In the genomic region with DNA sequence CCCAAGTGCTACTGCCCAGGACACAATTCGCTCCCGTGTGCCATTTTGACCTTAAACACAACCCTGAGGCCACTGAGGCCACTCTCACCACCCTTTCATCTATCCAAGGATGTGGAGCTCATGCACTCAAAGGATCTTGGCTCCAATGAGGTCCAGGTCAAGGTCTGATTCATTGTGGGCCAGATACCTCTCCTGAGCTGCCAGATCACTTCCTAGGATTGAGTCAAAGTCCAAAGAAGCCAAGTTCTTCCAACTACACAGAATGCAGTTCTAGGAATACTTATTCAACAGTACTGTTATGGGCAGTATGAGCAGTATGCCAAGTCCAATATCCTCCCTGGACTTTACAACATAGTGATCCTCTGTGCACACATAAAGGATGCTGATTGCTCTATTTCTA, we compare ENCODE assay signal across 28 mouse cellular contexts.
DNase-seq lines count a peak whose midpoint lies in the region; ATAC-seq and TF ChIP-seq lines count a peak whose summit lies in the region.
"Had no signal": no experiment of that assay in that cellular context is flagged by ENCODE, and none has a peak within 500 bp of the region (broad histone marks: within the 10 kb centered on the region; RNA-seq: fewer than 3 reads in every experiment).

No protein-coding gene starts in this region.

- 89% methylated on average over 2 of the region's 2 CpGs for WGBS in intestine, postnatal 0 days
- 86% methylated on average over 2 of the region's 2 CpGs for WGBS in intestine, embryonic 16.5 days
- 56% methylated on average over 2 of the region's 2 CpGs for WGBS in kidney, adult 2 months
- 80% methylated on average over 2 of the region's 2 CpGs for WGBS in kidney, embryonic 16.5 days

- H3K4me2 ChIP-seq in intestine, postnatal 0 days (replicated peaks; ENCODE audit: low read depth), result no peak overlapping the region
- no peak overlapping the region for H3K4me2 ChIP-seq in intestine, embryonic 16.5 days (ENCODE audit: low read depth, low read length)
- H3K4me2 ChIP-seq in kidney, embryonic 16.5 days (replicated peaks; ENCODE audit: low read depth, low read length), result no peak overlapping the region
- H3K4me2 ChIP-seq: embryonic facial prominence, embryonic 13.5 days; forebrain, embryonic 12.5 days; forebrain, embryonic 15.5 days; heart, embryonic 12.5 days; heart, embryonic 15.5 days; hindbrain, embryonic 13.5 days had no signal

- H3K4me3 ChIP-seq in intestine, postnatal 0 days (ENCODE audit: low read depth, low read length), result no peak overlapping the region
- H3K4me3 ChIP-seq in intestine, embryonic 16.5 days (ENCODE audit: low read length), result no peak overlapping the region
- H3K4me3 ChIP-seq in kidney, adult 2 months (ENCODE audit: insufficient read depth, low read depth, low read length), result no peak overlapping the region
- H3K4me3 ChIP-seq in kidney, embryonic 16.5 days (ENCODE audit: low read length), result no peak overlapping the region
- H3K4me3 ChIP-seq: embryonic facial prominence, embryonic 10.5 days; embryonic facial prominence, embryonic 13.5 days; erythroblast, embryonic 14.5 days; forebrain, embryonic 12.5 days; forebrain, embryonic 15.5 days; heart, embryonic 12.5 days; heart, embryonic 15.5 days; hindbrain, embryonic 10.5 days; hindbrain, embryonic 13.5 days had no signal

- no peak overlapping the region for H3K27ac ChIP-seq in intestine, postnatal 0 days (ENCODE audit: low read depth, low read length)
- no peak overlapping the region for H3K27ac ChIP-seq in intestine, embryonic 16.5 days (ENCODE audit: low read length)
- no peak overlapping the region for H3K27ac ChIP-seq in kidney, adult 2 months (ENCODE audit: insufficient read depth, low read depth, low read length)
- H3K27ac ChIP-seq in kidney, embryonic 16.5 days (ENCODE audit: low read length), result no peak overlapping the region
- H3K27ac ChIP-seq: embryonic facial prominence, embryonic 10.5 days; embryonic facial prominence, embryonic 13.5 days; forebrain, embryonic 12.5 days; forebrain, embryonic 15.5 days; heart, embryonic 15.5 days; hindbrain, embryonic 10.5 days; hindbrain, embryonic 13.5 days had no signal

- no peak overlapping the region for H3K9ac ChIP-seq in intestine, postnatal 0 days (ENCODE audit: low read depth, low read length)
- no peak overlapping the region for H3K9ac ChIP-seq in intestine, embryonic 16.5 days (ENCODE audit: low read depth, low read length)
- H3K9ac ChIP-seq in kidney, embryonic 16.5 days (replicated peaks; ENCODE audit: low read length), result no peak overlapping the region
- H3K9ac ChIP-seq: embryonic facial prominence, embryonic 13.5 days; forebrain, embryonic 12.5 days; forebrain, embryonic 15.5 days; heart, embryonic 12.5 days; heart, embryonic 15.5 days; hindbrain, embryonic 13.5 days had no signal

- peak; percentile 89 for DNase-seq in kidney, adult 2 months
- DNase-seq in kidney, postnatal 14 days, result no peak
- DNase-seq in kidney, postnatal 25 days, result peak; percentile 11 to 35
- peak; percentile 44 to 45 for DNase-seq in kidney, postnatal 36 days
- no peak for DNase-seq in thymus, postnatal 10 days (ENCODE audit: low spot score in 2 of 2)
- DNase-seq: adrenal gland, postnatal 10 days; cerebellum, adult 11-12 months; cerebellum, adult 8-10 months; cerebellum, postnatal 10 days; cerebellum, postnatal 36 days; embryo, embryonic 11 days; gastrocnemius, postnatal 25 days; heart, adult 18-20 months; heart, postnatal 10 days; heart, postnatal 36 days had no signal

- H3K36me3 ChIP-seq in intestine, postnatal 0 days (ENCODE audit: control insufficient read depth, insufficient read depth), result no peaks in the 10 kb centered on the region
- H3K36me3 ChIP-seq in intestine, embryonic 16.5 days (ENCODE audit: control insufficient read depth, insufficient read depth, low read length), result no peaks in the 10 kb centered on the region
- no peaks in the 10 kb centered on the region for H3K36me3 ChIP-seq in kidney, adult 2 months (ENCODE audit: control insufficient read depth, insufficient read depth, low read length)
- H3K36me3 ChIP-seq in kidney, embryonic 16.5 days (ENCODE audit: insufficient read depth, low read length), result no peaks in the 10 kb centered on the region
- H3K36me3 ChIP-seq: embryonic facial prominence, embryonic 10.5 days; embryonic facial prominence, embryonic 13.5 days; forebrain, embryonic 12.5 days; forebrain, embryonic 15.5 days; heart, embryonic 12.5 days; heart, embryonic 15.5 days; hindbrain, embryonic 10.5 days; hindbrain, embryonic 13.5 days had no signal

- H3K9me3 ChIP-seq in intestine, postnatal 0 days (ENCODE audit: control insufficient read depth), result no peaks in the 10 kb centered on the region
- no peaks in the 10 kb centered on the region for H3K9me3 ChIP-seq in intestine, embryonic 16.5 days (ENCODE audit: control insufficient read depth, low read length)
- H3K9me3 ChIP-seq in kidney, embryonic 16.5 days (ENCODE audit: low read length), result no peaks in the 10 kb centered on the region
- H3K9me3 ChIP-seq: embryonic facial prominence, embryonic 10.5 days; embryonic facial prominence, embryonic 13.5 days; forebrain, embryonic 12.5 days; forebrain, embryonic 15.5 days; heart, embryonic 12.5 days; heart, embryonic 15.5 days; hindbrain, embryonic 10.5 days; hindbrain, embryonic 13.5 days had no signal

- ATAC-seq in intestine, postnatal 0 days, result peak; percentile 61
- ATAC-seq in intestine, embryonic 16.5 days, result no peak
- no peak for ATAC-seq in kidney, embryonic 16.5 days (ENCODE audit: low FRiP score, low TSS enrichment)
- ATAC-seq: CD4-positive, CD25-positive, alpha-beta regulatory T cell, adult 4 months; forebrain, embryonic 15.5 days had no signal

- no peaks in the 10 kb centered on the region for H3K4me1 ChIP-seq in intestine, postnatal 0 days (replicated peaks; ENCODE audit: control insufficient read depth, insufficient read depth, low read length)
- H3K4me1 ChIP-seq in intestine, embryonic 16.5 days (ENCODE audit: control insufficient read depth, insufficient read depth, low read length), result no peaks in the 10 kb centered on the region
- no peaks in the 10 kb centered on the region for H3K4me1 ChIP-seq in kidney, adult 2 months (ENCODE audit: control insufficient read depth, insufficient read depth, low read length)
- no peaks in the 10 kb centered on the region for H3K4me1 ChIP-seq in kidney, embryonic 16.5 days (ENCODE audit: insufficient read depth, low read length)
- H3K4me1 ChIP-seq: embryonic facial prominence, embryonic 10.5 days; embryonic facial prominence, embryonic 13.5 days; forebrain, embryonic 12.5 days; forebrain, embryonic 15.5 days; heart, embryonic 12.5 days; hindbrain, embryonic 10.5 days; hindbrain, embryonic 13.5 days had no signal

- no peak for TF ChIP-seq POLR2A in kidney, adult 2 months (IDR thresholded peaks at IDR 0.05; ENCODE audit: low read depth, low read length)

- no peaks in the 10 kb centered on the region for H3K27me3 ChIP-seq in intestine, postnatal 0 days (replicated peaks; ENCODE audit: control insufficient read depth, insufficient read depth, low read length)
- no peaks in the 10 kb centered on the region for H3K27me3 ChIP-seq in intestine, embryonic 16.5 days (replicated peaks; ENCODE audit: control insufficient read depth, insufficient read depth, low read length)
- no peaks in the 10 kb centered on the region for H3K27me3 ChIP-seq in kidney, adult 2 months (replicated peaks; ENCODE audit: control insufficient read depth, insufficient read depth, low read length)
- no peaks in the 10 kb centered on the region for H3K27me3 ChIP-seq in kidney, embryonic 16.5 days (ENCODE audit: insufficient read depth, low read length)
- H3K27me3 ChIP-seq: embryonic facial prominence, embryonic 13.5 days; forebrain, embryonic 12.5 days; forebrain, embryonic 15.5 days; heart, embryonic 12.5 days; heart, embryonic 15.5 days; hindbrain, embryonic 13.5 days had no signal

- TF ChIP-seq CTCF in intestine, postnatal 0 days (IDR thresholded peaks at IDR 0.05; ENCODE audit: low read depth), result no peak
- TF ChIP-seq CTCF in kidney, adult 2 months (conservative IDR thresholded peaks at IDR 0.05; ENCODE audit: insufficient read depth, insufficient read length, low read depth, low read length), result no peak

Comparison
In these comparisons a context has a peak if more than half of its experiments do, and no peak if none do; other contexts are left out.
1. DNase-seq: peak in kidney, adult 2 months (single experiment), kidney, postnatal 25 days (2 of 2) and kidney, postnatal 36 days (2 of 2); none in kidney, postnatal 14 days (single experiment) and thymus, postnatal 10 days (0 of 2).